Mouse (Mus musculus): ENCODE results near the gene Agps.

Agps gene

GRCm38 (mm10) chr2:75831881-75832633 lies at the start of gene Agps:
Agps (plus strand) TSS chr2:75832177.
- DNase-seq: peak; percentile 92

GRCm38 (mm10) chr2:75786075-75786474 lies 45.9 kb upstream of the Agps start:
- DNase-seq: no peak

DNA sequence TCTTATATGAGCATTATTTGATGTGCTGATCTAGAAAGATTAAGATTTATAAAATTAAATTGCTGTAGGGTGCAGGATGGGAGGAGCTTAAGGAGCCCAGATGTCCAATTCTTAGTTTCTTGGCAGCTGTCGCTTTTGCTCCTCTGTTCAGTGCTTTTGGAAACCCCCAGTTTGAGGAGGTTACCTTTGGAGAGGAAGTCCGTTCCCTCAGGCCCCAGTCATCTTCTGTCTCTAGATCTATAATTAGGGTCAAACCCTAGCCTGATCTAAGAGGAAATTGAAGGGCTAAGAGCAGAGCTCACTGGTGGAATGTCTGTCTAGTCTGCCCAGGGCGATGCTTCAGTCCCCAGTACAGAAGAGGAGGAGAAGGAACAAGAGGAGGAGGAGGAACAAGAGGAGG lies 43.5 kb upstream of the Agps start:
- DNase-seq: no peak

DNA sequence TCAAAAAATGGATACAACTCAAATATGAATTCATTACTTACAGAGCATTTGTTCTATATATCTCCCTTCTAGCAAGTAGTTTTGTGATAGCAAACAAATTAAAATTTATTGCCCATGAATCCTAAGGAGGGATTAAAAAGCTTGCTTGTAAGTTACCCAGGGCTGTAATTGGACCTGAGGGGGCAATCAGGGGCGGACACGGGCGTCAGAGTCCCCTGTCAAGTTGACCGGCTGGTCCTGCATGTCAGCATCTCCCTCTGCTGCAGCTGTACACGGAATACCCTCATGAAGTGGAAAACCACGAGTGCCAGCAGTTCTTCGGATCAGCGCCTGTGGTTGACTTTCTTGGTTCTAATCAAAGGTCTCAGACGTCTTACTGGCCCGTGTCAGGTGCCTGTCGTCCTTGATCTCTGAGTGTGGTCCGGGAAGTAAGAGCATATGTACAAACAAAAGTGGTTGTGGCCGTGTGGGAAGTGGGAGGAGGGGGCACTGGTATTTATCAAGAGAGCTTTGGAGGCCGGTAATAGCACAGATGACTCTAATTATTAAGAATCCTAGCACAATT lies 41.9 kb upstream of the Agps start:
- no peak for DNase-seq

GRCm38 (mm10) chr2:75791561-75792308 lies 40.2 kb upstream of the Agps start:
- DNase-seq: no peak

DNA sequence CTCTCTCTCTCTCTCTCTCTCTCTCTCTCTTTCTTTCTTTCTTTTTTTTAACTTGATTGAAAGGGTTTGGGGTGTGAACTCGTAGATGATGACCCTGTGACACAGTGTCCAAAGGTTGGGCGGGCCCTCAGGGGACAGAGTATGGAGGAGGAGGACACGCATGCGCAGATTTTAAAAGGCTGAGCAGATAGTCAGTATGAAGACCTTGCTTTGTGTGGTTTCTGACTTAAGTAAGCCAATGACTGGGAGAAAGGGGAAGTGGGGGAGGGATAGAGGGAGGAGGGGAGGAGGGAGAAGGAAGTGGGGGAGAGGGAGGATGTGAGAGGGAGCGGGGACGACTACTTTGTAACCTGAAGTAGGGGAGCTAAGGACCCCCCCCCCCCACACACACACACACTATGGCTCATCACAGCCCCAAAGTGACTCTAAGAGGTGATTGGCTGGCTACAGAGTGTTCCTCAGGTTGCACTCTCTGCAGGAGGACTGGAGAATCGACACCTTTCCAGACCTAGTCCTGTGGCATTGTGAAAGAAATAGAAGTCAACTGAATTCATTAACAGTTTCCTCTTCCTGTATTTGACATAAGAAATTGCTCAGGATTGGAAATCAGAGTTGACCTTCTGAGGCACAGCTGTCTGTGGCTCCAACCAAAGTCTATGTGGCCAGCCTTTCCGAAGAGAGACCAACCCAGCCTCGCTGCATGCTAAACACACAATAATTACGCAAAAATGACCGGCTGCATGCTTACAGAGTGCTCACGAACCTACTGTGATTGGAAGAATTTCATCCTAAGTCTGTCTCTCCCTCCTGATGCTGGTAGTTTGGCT lies 39.4 kb upstream of the Agps start:
- DNase-seq: no peak

DNA sequence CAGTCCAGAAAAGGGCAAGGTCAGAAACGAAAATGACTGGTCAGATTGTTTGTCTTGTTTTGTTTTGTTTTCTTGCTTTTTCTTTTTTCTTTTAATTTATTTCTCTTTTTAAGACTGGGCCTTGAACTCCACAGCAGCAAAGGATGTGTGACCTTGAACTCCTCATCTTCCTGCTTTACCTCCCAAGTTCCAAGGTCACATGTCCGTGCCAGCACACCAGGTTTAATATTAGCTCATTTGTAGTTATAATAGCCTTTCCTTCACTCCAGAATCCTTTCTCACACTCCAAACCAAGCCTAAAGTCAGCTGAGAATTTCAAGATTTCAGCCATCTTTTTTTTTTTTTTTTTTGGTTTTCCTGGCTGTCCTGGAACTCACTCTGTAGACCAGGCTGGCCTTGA lies 35.8 kb upstream of the Agps start:
- DNase-seq: no peak

DNA sequence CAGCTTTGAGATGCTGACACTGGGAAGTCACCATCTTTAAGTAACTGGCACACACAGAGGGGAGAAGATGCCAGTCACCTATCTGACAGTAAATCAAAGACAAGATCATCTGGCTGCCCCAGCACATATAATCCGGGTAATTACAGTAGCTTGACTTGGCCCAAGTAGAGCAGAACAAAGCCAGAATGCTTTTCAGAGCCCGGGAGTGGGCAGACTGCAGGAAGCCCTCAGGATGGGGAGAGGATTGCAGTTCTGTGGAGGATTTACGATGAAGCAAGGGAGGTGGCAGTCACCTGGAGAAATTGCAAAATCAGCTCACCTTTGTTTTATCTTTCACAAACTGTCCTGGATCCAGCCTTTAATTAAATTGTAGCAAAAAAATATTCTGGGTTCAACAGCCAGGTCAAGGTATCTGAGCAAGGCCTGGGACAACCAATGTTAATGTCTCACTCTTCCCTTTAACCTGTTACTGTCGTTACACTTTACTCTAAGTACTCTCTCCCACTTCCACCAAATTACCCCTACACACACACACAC lies 33.5 kb upstream of the Agps start:
- no peak for DNase-seq

- DNase-seq: no peak
These were observed 26.2 kb upstream of the Agps start for GRCm38 (mm10) chr2:75805767-75806166.

DNA sequence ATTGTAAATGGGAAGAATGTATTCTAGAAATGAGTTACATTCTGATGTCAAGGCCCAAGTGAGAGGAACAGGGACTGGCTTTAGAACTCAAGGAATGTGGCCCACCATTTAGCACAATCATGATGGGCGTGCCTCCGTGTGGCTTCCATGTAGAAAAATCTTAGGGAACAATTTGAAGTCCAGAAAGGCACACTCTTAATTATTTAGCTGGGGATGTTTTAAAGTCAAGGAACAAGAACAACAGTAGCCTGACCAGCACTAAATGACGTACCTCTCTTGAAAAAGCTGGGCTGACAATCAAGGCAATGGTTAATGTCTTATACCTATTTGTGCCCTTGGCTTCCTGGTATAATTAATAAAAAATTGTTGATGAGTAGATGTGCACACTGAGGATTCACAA lies 25.1 kb upstream of the Agps start:
- no peak for DNase-seq

GRCm38 (mm10) chr2:75807460-75807859 lies 24.5 kb upstream of the Agps start:
- DNase-seq: no peak

- DNase-seq: no peak
These were observed 17.1 kb upstream of the Agps start for GRCm38 (mm10) chr2:75814880-75815279.

GRCm38 (mm10) chr2:75815521-75815920 lies 16.5 kb upstream of the Agps start:
- DNase-seq: no peak

- no peak for DNase-seq
These were observed 15.3 kb upstream of the Agps start for GRCm38 (mm10) chr2:75816673-75817072.

GRCm38 (mm10) chr2:75818719-75819118 lies 13.3 kb upstream of the Agps start:
- no peak for DNase-seq

GRCm38 (mm10) chr2:75819796-75820195 lies 12.2 kb upstream of the Agps start:
- no peak for DNase-seq

DNA sequence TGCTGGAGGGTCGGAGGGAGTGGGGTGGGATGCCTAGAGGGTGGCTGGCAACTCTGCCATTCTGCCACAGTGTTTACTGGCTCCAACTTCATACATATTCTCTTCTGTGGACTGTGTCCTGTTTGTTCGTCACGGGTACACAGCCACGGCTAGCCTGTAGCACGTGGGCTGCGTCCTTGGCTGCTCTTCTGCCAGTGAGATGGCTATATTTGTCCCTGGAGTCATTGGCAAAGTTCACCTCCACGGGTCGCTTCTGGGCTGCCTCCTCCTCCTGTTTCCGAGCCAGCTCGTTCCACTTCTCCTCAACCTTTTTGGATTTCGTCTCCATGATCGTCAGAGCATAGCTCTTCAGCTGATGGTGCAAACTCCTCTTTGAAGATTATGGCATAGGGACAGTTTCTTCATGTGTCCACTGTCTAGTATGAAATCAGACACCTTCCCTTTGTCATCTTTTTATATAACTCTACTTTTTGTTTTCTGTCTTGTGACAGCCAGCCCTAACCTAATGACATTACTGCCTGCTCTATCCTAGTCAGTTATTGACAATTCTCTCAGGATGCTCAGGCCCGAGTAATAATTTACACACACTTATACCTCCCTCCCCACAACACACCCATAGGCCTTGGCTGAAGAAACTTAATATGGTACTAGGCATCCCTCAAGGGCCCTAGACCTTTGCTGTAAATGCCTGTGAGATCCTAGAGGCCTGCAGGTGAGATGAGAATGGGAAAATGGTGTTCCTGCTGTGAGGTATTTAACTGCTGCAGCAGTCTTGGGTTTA lies 9.8 kb upstream of the Agps start:
- no peak for DNase-seq

- DNase-seq: no peak
These were observed 8.2 kb upstream of the Agps start for GRCm38 (mm10) chr2:75823736-75824135.

- no peak for DNase-seq
These were observed 7.8 kb upstream of the Agps start for GRCm38 (mm10) chr2:75824144-75824543.

DNA sequence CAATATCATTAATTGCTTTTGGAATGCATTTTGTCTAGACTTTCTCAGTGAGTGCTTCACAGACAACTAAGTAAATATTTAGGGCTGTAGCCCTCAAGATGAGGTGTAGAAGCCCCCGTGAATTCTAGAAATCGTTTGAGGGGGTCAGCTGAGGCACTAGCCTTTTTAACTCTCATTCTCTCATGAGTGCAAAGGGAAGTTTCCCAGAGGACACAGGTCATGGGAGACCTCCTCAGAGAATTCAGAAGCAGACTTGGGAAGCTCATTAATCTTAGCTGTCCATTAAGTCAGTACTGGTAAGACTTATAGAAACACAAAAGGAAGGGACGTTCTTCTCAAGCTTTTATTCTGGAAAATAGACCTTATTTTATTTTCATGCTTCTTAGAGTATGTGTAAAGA lies 7.1 kb upstream of the Agps start:
- DNase-seq: no peak

DNA sequence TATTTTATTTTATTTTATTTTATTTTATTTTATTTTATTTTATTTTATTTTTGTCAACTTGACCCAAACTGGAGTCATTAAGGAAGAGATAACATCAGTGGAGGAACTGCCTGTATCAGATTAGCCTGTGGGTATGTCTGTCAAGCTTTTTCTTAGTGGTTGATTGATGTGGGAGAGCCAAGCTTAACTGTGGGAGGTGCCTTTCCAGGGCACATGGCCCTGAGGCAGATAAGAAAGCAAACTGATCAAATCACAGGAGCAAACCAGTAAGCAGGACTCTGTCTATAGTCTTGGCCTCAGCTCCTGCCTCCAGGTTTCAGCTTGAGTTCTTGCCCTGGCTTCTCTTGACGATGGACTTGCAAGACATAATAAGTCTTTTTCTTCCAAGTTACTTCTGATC lies 6.4 kb upstream of the Agps start:
- no peak for DNase-seq

- DNase-seq: no peak
These were observed 2.9 kb upstream of the Agps start for GRCm38 (mm10) chr2:75828931-75829610.
